Mouse (Mus musculus): ENCODE data around the gene Prkag2. TPM values are rescaled to one million over a fixed set of nuclear protein-coding genes. Genes with fewer than 3 reads are reported as not detected.
"Not testable (repeated sequence)": the region's sequence is repeated elsewhere in the genome, so short reads cannot be mapped to it uniquely, and the experiment has no call there.

The Prkag2 gene
- polyA plus RNA-seq, 1 experiment from 2014 or later, result 93.3 TPM

- H3K36me3 ChIP-seq, result no peaks in the 10 kb centered on the region
- H3K9me3 ChIP-seq, result no peaks in the 10 kb centered on the region
- no peak overlapping the region for H3K4me2 ChIP-seq (replicated peaks)
- no peak overlapping the region for H3K4me3 ChIP-seq
- H3K9ac ChIP-seq (replicated peaks), result no peak overlapping the region
- H3K4me1 ChIP-seq, result peaks cover 10% of the 10 kb centered on the region
- no peaks in the 10 kb centered on the region for H3K27me3 ChIP-seq
- no peak for ATAC-seq (replicated peaks)
- no peak overlapping the region for H3K27ac ChIP-seq (replicated peaks)
- WGBS, result 50% methylated on average over 7 of the region's 7 CpGs
Observed at GRCm38 (mm10) chr5:25083816-25084215, 16.6 kb downstream of the Prkag2 start.

GRCm38 (mm10) chr5:25082542-25082941, 17.9 kb downstream of the Prkag2 start:
- Histone ChIP-seq H3K27ac (replicated peaks) (no peak overlapping the region), H3K4me2 (replicated peaks) (no peak overlapping the region), H3K4me1 (peaks cover 10% of the 10 kb centered on the region), H3K27me3 (no peaks in the 10 kb centered on the region), H3K9ac (replicated peaks) (no peak overlapping the region), H3K36me3 (no peaks in the 10 kb centered on the region), H3K9me3 (no peaks in the 10 kb centered on the region), H3K4me3 (no peak overlapping the region)
- 43% methylated on average over 2 of the region's 2 CpGs for WGBS
- ATAC-seq (replicated peaks), result no peak

GRCm38 (mm10) chr5:25081545-25081944, 18.9 kb downstream of the Prkag2 start:
- Histone ChIP-seq H3K9ac (replicated peaks) (no peak overlapping the region), H3K27ac (replicated peaks) (no peak overlapping the region), H3K36me3 (no peaks in the 10 kb centered on the region), H3K4me3 (no peak overlapping the region), H3K27me3 (no peaks in the 10 kb centered on the region), H3K4me2 (replicated peaks) (no peak overlapping the region), H3K4me1 (peaks cover 5% of the 10 kb centered on the region), H3K9me3 (no peaks in the 10 kb centered on the region)
- WGBS, result 82% methylated on average over 16 of the region's 16 CpGs
- no peak for ATAC-seq (replicated peaks)

- Histone ChIP-seq H3K36me3 (no peaks in the 10 kb centered on the region), H3K4me3 (no peak overlapping the region), H3K27me3 (no peaks in the 10 kb centered on the region), H3K9me3 (no peaks in the 10 kb centered on the region), H3K9ac (replicated peaks) (no peak overlapping the region), H3K27ac (replicated peaks) (no peak overlapping the region), H3K4me2 (replicated peaks) (no peak overlapping the region), H3K4me1 (no peaks in the 10 kb centered on the region; the same call in 1 of the 2 replicates)
- no peak for ATAC-seq (replicated peaks)
- 75% methylated on average over 3 of the region's 3 CpGs for WGBS
Observed at GRCm38 (mm10) chr5:25080994-25081393, 19.4 kb downstream of the Prkag2 start.

- no peak overlapping the region for H3K9ac ChIP-seq (replicated peaks)
- H3K4me1 ChIP-seq, result no peaks in the 10 kb centered on the region; the same call in 1 of the 2 replicates
- no peaks in the 10 kb centered on the region for H3K27me3 ChIP-seq
- no peaks in the 10 kb centered on the region for H3K9me3 ChIP-seq
- no peak overlapping the region for H3K27ac ChIP-seq (replicated peaks)
- no peak overlapping the region for H3K4me3 ChIP-seq
- no peak overlapping the region for H3K4me2 ChIP-seq (replicated peaks)
- H3K36me3 ChIP-seq, result no peaks in the 10 kb centered on the region
- WGBS, result 94% methylated on average over 9 of the region's 9 CpGs
- no peak for ATAC-seq (replicated peaks)
Observed at GRCm38 (mm10) chr5:25080438-25080945, 19.9 kb downstream of the Prkag2 start.

- H3K4me2 ChIP-seq (replicated peaks), result no peak overlapping the region
- no peak for ATAC-seq (replicated peaks)
- no peaks in the 10 kb centered on the region; the same call in 1 of the 2 replicates for H3K4me1 ChIP-seq
- no peak overlapping the region for H3K4me3 ChIP-seq
- WGBS, result 92% methylated on average over 9 of the region's 9 CpGs
- no peak overlapping the region for H3K27ac ChIP-seq (replicated peaks)
- H3K27me3 ChIP-seq, result no peaks in the 10 kb centered on the region
- H3K9me3 ChIP-seq, result no peaks in the 10 kb centered on the region
- H3K9ac ChIP-seq (replicated peaks), result no peak overlapping the region
- H3K36me3 ChIP-seq, result no peaks in the 10 kb centered on the region
Observed at GRCm38 (mm10) chr5:25079766-25080265, 20.6 kb downstream of the Prkag2 start.

- no peaks in the 10 kb centered on the region for H3K27me3 ChIP-seq
- H3K4me1 ChIP-seq, result no peaks in the 10 kb centered on the region
- no peaks in the 10 kb centered on the region for H3K9me3 ChIP-seq
- 67% methylated on average over 8 of the region's 8 CpGs for WGBS
- H3K4me3 ChIP-seq, result no peak overlapping the region
- no peak overlapping the region for H3K27ac ChIP-seq (replicated peaks)
- H3K4me2 ChIP-seq (replicated peaks), result no peak overlapping the region
- no peak for ATAC-seq (replicated peaks)
- H3K36me3 ChIP-seq, result no peaks in the 10 kb centered on the region
- H3K9ac ChIP-seq (replicated peaks), result no peak overlapping the region
Observed at GRCm38 (mm10) chr5:25077873-25078651, 22.4 kb downstream of the Prkag2 start.

- not testable (repeated sequence) for H3K4me2 ChIP-seq (replicated peaks); H3K4me3 ChIP-seq; H3K4me1 ChIP-seq; H3K9me3 ChIP-seq; H3K27ac ChIP-seq (replicated peaks); H3K27me3 ChIP-seq; H3K36me3 ChIP-seq; H3K9ac ChIP-seq (replicated peaks); ATAC-seq (replicated peaks)
- 97% methylated on average over 13 of the region's 13 CpGs for WGBS
Observed at GRCm38 (mm10) chr5:25077258-25077657, 23.2 kb downstream of the Prkag2 start.

- no peak for ATAC-seq (replicated peaks)
- Histone ChIP-seq H3K27ac (replicated peaks) (no peak overlapping the region), H3K9me3 (no peaks in the 10 kb centered on the region), H3K4me2 (replicated peaks) (no peak overlapping the region), H3K4me1 (no peaks in the 10 kb centered on the region), H3K9ac (replicated peaks) (no peak overlapping the region), H3K4me3 (no peak overlapping the region), H3K36me3 (no peaks in the 10 kb centered on the region), H3K27me3 (no peaks in the 10 kb centered on the region)
- 80% methylated on average over 4 of the region's 4 CpGs for WGBS
Observed at GRCm38 (mm10) chr5:25075623-25076022, 24.8 kb downstream of the Prkag2 start.

GRCm38 (mm10) chr5:25069815-25070214, 30.6 kb downstream of the Prkag2 start:
- Histone ChIP-seq H3K4me3 (no peak overlapping the region), H3K27me3 (no peaks in the 10 kb centered on the region), H3K4me2 (replicated peaks) (no peak overlapping the region), H3K27ac (replicated peaks) (no peak overlapping the region), H3K4me1 (no peaks in the 10 kb centered on the region), H3K9me3 (no peaks in the 10 kb centered on the region), H3K36me3 (no peaks in the 10 kb centered on the region), H3K9ac (replicated peaks) (no peak overlapping the region)
- no peak for ATAC-seq (replicated peaks)
- 86% methylated on average over 5 of the region's 5 CpGs for WGBS

GRCm38 (mm10) chr5:25067122-25067521, 33.3 kb downstream of the Prkag2 start:
- 47% methylated on average over 6 of the region's 6 CpGs for WGBS
- Histone ChIP-seq H3K9me3 (no peaks in the 10 kb centered on the region), H3K4me2 (replicated peaks) (no peak overlapping the region), H3K27ac (replicated peaks) (no peak overlapping the region), H3K27me3 (no peaks in the 10 kb centered on the region), H3K9ac (replicated peaks) (no peak overlapping the region), H3K4me1 (0 out of 2 replicates have a peak, but pooled peaks cover 4% of the 10 kb centered on the region), H3K36me3 (no peaks in the 10 kb centered on the region), H3K4me3 (no peak overlapping the region)
- 0 out of 2 replicates have a peak, but pooled peaks have one; percentile 11 for ATAC-seq (replicated peaks)

- H3K9ac ChIP-seq (replicated peaks), result no peak overlapping the region
- H3K4me3 ChIP-seq, result no peak overlapping the region
- peaks cover 11% of the 10 kb centered on the region for H3K4me1 ChIP-seq
- 58% methylated on average over 8 of the region's 8 CpGs for WGBS
- H3K9me3 ChIP-seq, result no peaks in the 10 kb centered on the region
- H3K36me3 ChIP-seq, result no peaks in the 10 kb centered on the region
- H3K27ac ChIP-seq (replicated peaks), result no peak overlapping the region
- H3K4me2 ChIP-seq (replicated peaks), result no peak overlapping the region
- H3K27me3 ChIP-seq, result no peaks in the 10 kb centered on the region
- no peak for ATAC-seq (replicated peaks)
Observed at GRCm38 (mm10) chr5:25064270-25065232, 35.9 kb downstream of the Prkag2 start.
